8 mouse cellular contexts compared by ENCODE assay signal in the genomic region with DNA sequence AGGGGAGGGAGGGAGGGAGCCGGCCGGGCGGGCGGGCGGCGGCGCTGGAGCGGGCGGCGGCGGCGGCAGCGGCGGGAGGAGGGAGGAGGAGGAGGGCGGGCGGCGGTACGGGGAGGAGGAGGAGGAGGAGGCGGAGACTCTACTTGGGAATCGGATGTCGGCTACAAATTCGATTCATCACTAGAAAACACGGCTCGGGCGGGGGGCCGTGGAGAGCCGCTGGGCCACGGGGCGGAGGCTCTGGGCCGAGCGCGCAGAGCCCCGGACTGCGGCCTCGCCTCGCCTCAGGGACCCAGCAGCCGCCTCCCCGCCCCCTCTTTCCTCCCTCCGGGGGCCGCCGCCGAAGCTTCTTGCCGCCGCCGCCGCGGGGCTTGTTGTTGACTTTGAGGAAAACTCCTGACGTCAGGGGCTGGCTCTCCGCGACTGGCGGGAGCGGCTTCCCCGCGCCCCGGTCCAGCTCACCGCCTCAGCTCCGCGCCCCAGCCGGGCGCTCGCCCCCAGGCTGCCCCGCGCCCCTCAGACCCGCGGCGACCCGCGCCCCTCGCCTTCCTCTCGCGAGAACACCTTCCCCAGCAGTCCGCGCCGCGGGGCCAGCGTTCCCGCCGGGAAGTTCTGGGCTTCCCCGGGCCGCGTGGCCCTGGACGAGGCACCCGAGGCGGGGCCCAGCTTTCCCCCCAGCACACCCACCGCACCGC. TPM values are rescaled to one million over a fixed set of nuclear protein-coding genes. Genes with fewer than 3 reads are reported as not detected.
DNase-seq lines count a peak whose midpoint lies in the region; ATAC-seq and TF ChIP-seq lines count a peak whose summit lies in the region.

No protein-coding gene starts in this region.

- under 1% methylated on average over 41 of the region's 86 CpGs for WGBS in heart, embryonic 11.5 days (ENCODE audit: insufficient replicate concordance)
- under 1% methylated on average over 62 of the region's 86 CpGs for WGBS in kidney, embryonic 16.5 days
- whole genome bisulfite sequencing in liver, adult 2 months = 1% methylated on average over 58 of the region's 86 CpGs

- peaks cover 20% of the 10 kb centered on the region for H3K79me3 ChIP-seq in C2C12 (ENCODE audit: low read depth)

- H3K79me2 ChIP-seq in C2C12 (ENCODE audit: control insufficient read depth, insufficient read depth) = peaks cover 34% of the 10 kb centered on the region
- H3K79me2 ChIP-seq in liver, adult 2 months (ENCODE audit: control insufficient read depth, insufficient read depth, low read length) = no peaks in the 10 kb centered on the region

- H3K9me3 ChIP-seq in heart, embryonic 11.5 days (replicated peaks; ENCODE audit: control insufficient read depth, low read length) = no peaks in the 10 kb centered on the region
- H3K9me3 ChIP-seq in kidney, embryonic 16.5 days (ENCODE audit: low read length) = no peaks in the 10 kb centered on the region

- H3K4me2 ChIP-seq in heart, embryonic 11.5 days = peak overlapping the region; percentile 93
- H3K4me2 ChIP-seq in kidney, embryonic 16.5 days (replicated peaks; ENCODE audit: low read depth, low read length) = peak overlapping the region; percentile 86

- peak overlapping the region; percentile 51 for H3ac ChIP-seq in C2C12 (ENCODE audit: control insufficient read depth, insufficient read length, low read depth)

- H3K36me3 ChIP-seq in C2C12 (ENCODE audit: control insufficient read depth, insufficient read depth) = no peaks in the 10 kb centered on the region
- H3K36me3 ChIP-seq in heart, embryonic 11.5 days (ENCODE audit: control insufficient read depth, insufficient read depth, low read length) = no peaks in the 10 kb centered on the region
- no peaks in the 10 kb centered on the region for H3K36me3 ChIP-seq in kidney, embryonic 16.5 days (ENCODE audit: insufficient read depth, low read length)
- H3K36me3 ChIP-seq in liver, adult 2 months (ENCODE audit: control insufficient read depth, insufficient read depth, low read length) = no peaks in the 10 kb centered on the region
- no peaks in the 10 kb centered on the region for H3K36me3 ChIP-seq in splenic B cell, adult 2 months (ENCODE audit: control insufficient read depth, insufficient read depth, low read length, poor library complexity, severe bottlenecking)

- H3K9ac ChIP-seq in heart, embryonic 11.5 days (ENCODE audit: low read depth, low read length) = peak overlapping the region; percentile 95
- peak overlapping the region; percentile 82 for H3K9ac ChIP-seq in kidney, embryonic 16.5 days (replicated peaks; ENCODE audit: low read length)
- peak overlapping the region; percentile 88 for H3K9ac ChIP-seq in liver, adult 2 months (ENCODE audit: low read depth, low read length)

- TF ChIP-seq CTCF in C2C12 (IDR thresholded peaks at IDR 0.05; ENCODE audit: control insufficient read depth, insufficient read depth, insufficient read length) = no peak
- no peak for TF ChIP-seq CTCF in liver, adult 2 months (IDR thresholded peaks at IDR 0.05; ENCODE audit: low read depth, low read length)

- H3K4me3 ChIP-seq in C2C12 (ENCODE audit: insufficient read depth, poor library complexity, severe bottlenecking) = peak overlapping the region; percentile 51
- peak overlapping the region; percentile 97 for H3K4me3 ChIP-seq in heart, embryonic 11.5 days (ENCODE audit: low read depth, low read length)
- peak overlapping the region; percentile 68 for H3K4me3 ChIP-seq in kidney, embryonic 16.5 days (ENCODE audit: low read length)
- peak overlapping the region; percentile 82 for H3K4me3 ChIP-seq in liver, adult 2 months (ENCODE audit: insufficient read depth, low read depth, low read length)

- peaks cover 7% of the 10 kb centered on the region; the same call in 1 of the 2 replicates for H3K4me1 ChIP-seq in heart, embryonic 11.5 days (ENCODE audit: control insufficient read depth, insufficient read depth, low read length)
- peaks cover 7% of the 10 kb centered on the region for H3K4me1 ChIP-seq in kidney, embryonic 16.5 days (ENCODE audit: insufficient read depth, low read length)
- no peaks in the 10 kb centered on the region for H3K4me1 ChIP-seq in liver, adult 2 months (ENCODE audit: control insufficient read depth, insufficient read depth, low read length)

- no peaks in the 10 kb centered on the region for H3K27me3 ChIP-seq in C2C12 (ENCODE audit: control insufficient read depth, insufficient read depth, insufficient read length)
- 0 out of 2 replicates have a peak, but pooled peaks cover 2% of the 10 kb centered on the region for H3K27me3 ChIP-seq in heart, embryonic 11.5 days (ENCODE audit: control insufficient read depth, insufficient read depth, low read length)
- H3K27me3 ChIP-seq in kidney, embryonic 16.5 days (ENCODE audit: insufficient read depth, low read length) = no peaks in the 10 kb centered on the region
- H3K27me3 ChIP-seq in liver, adult 2 months (ENCODE audit: control insufficient read depth, insufficient read depth, low read length) = peaks cover 14% of the 10 kb centered on the region
- H3K27me3 ChIP-seq in splenic B cell, adult 2 months (ENCODE audit: control insufficient read depth, insufficient read depth, low read length, poor library complexity, severe bottlenecking) = no peaks in the 10 kb centered on the region; the same call in 1 of the 2 replicates

- ATAC-seq in erythroblast, adult 5-6 weeks (replicated peaks; ENCODE audit: low FRiP score, poor library complexity, severe bottlenecking) = peak; percentile 93
- peak; percentile 88 for ATAC-seq in heart, embryonic 11.5 days (replicated peaks; ENCODE audit: insufficient number of reproducible peaks, low FRiP score, low TSS enrichment)
- peak; percentile 94 for ATAC-seq in kidney, embryonic 16.5 days (ENCODE audit: low FRiP score, low TSS enrichment)

- H3K27ac ChIP-seq in heart, embryonic 11.5 days (ENCODE audit: low read depth, low read length) = peak overlapping the region; percentile 96
- peak overlapping the region; percentile 96 for H3K27ac ChIP-seq in kidney, embryonic 16.5 days (ENCODE audit: low read length)
- H3K27ac ChIP-seq in liver, adult 2 months (replicated peaks; ENCODE audit: insufficient read depth, low read depth, low read length) = peak overlapping the region; percentile 78

- TF ChIP-seq POLR2A in liver, adult 2 months (IDR thresholded peaks at IDR 0.05; ENCODE audit: extremely low read depth, insufficient read depth, low read length) = 0 out of 2 replicates have a peak, but pooled peaks have one; percentile 22

- DNase-seq in brain, adult 2 months (ENCODE audit: low read depth, low spot score) = peak; percentile 90
- DNase-seq in liver, adult 2 months (ENCODE audit: extremely low read depth, low read depth, low spot score) = peak; percentile 24
- DNase-seq in naive thymus-derived CD4-positive, alpha-beta T cell, adult 2 months (ENCODE audit: low read depth) = peak; percentile 84
- DNase-seq in splenic B cell, adult 2 months (ENCODE audit: low read depth, low spot score) = peak; percentile 88

TF ChIP-seq in C2C12, 6 proteins besides CTCF, POLR2A, EP300 and RAD21:
- no peak for TF ChIP-seq USF1 (IDR thresholded peaks at IDR 0.05; ENCODE audit: low read depth)
- TF ChIP-seq MAX (IDR thresholded peaks at IDR 0.05) = peak; percentile 96
TF ChIP-seq in C2C12: peak in this region for 1.

RNA-seq across cellular contexts. Expression of gene Akt3, which starts 0.5 kb away (rescaled TPM):
- polyA plus RNA-seq in C2C12 (2012; fragmentation: generic; extraction: Trizol) = 8.6 TPM
- total RNA-seq in erythroblast, adult 5-6 weeks (2015; ENCODE audit: low replicate concordance) = 5.8 and 8.2 TPM in 2 replicates
- 14.9 and 18.2 TPM in 2 replicates for total RNA-seq in erythroblast, adult 5-6 weeks (2017; ENCODE audit: low replicate concordance)
- polyA plus RNA-seq in heart, embryonic 11.5 days (2014; fragmentation: Nextera tagmentation; extraction: Ambion mirVana) = 7.1 and 8.4 TPM in 2 replicates
- 4.4 and 5.0 TPM in 2 replicates for polyA plus RNA-seq in kidney, embryonic 16.5 days (2015; fragmentation: Nextera tagmentation; extraction: Ambion mirVana)
- total RNA-seq in liver, adult 2 months (2014; rRNA removed) = 2.5 and 2.9 TPM in 2 replicates
- 0.36 and 0.69 TPM in 2 replicates for polyA plus RNA-seq in liver, adult 2 months (2012; rRNA removed)

Comparison
In these comparisons a context has a peak if more than half of its experiments do, and no peak if none do; other contexts are left out.
1. Peak in every context shown above with its lines: DNase-seq, ATAC-seq, H3K4me3 ChIP-seq and H3K27ac ChIP-seq.
2. DNase-seq: peak in every context shown above with its lines; median percentile 90 in brain, adult 2 months; 88 in splenic B cell, adult 2 months; 84 in naive thymus-derived CD4-positive, alpha-beta T cell, adult 2 months; 24 in liver, adult 2 months.